Mouse (Mus musculus) G1E (cell line): Measurements from ENCODE around the gene Adam12. TPM values are rescaled to one million over a fixed set of nuclear protein-coding genes. Genes with fewer than 3 reads are reported as not detected.

Source experiments
- ATAC-seq: 2 replicates; pipeline ENCODE4 v1.8.0; 2016; ENCODE audit warnings: mild to moderate bottlenecking; ENCODE audit not compliant: insufficient number of reproducible peaks, poor library complexity, low FRiP score, severe bottlenecking; ENCODE audit errors: extremely low read depth
- DNase-seq: peaks from one replicate; pipeline ENCODE4 v3.0.0; 2012; ENCODE audit warnings: low spot score
- H3K27me3 ChIP-seq: 2 replicates; pipeline ENCODE4 v1.6.1; 2012; ENCODE audit warnings: mild to moderate bottlenecking, low read length, inconsistent platforms; ENCODE audit not compliant: insufficient read depth
- H3K36me3 ChIP-seq: replicated peaks from 2 replicates; pipeline ENCODE3; 2012; ENCODE audit warnings: mild to moderate bottlenecking, inconsistent platforms
- H3K4me1 ChIP-seq: 2 replicates; pipeline ENCODE4 v1.6.1; 2012; ENCODE audit warnings: low read depth, low read length, inconsistent platforms, mixed read lengths; ENCODE audit not compliant: insufficient read depth
- H3K4me3 ChIP-seq: 2 replicates; pipeline ENCODE4 v1.5.1; 2012; ENCODE audit warnings: low read depth, mild to moderate bottlenecking, inconsistent platforms, low read length, moderate library complexity, mixed read lengths
- H3K9me3 ChIP-seq: replicated peaks from 2 replicates; pipeline ENCODE4 v1.6.1; 2012; ENCODE audit warnings: inconsistent platforms
- CTCF ChIP-seq: IDR thresholded peaks from 2 replicates; pipeline ENCODE4 v1.5.1; 2012; ENCODE audit warnings: low read depth, low read length, inconsistent platforms, mixed read lengths
- GATA1 ChIP-seq: IDR thresholded peaks from 2 replicates; pipeline ENCODE4 v1.6.1; 2012; ENCODE audit warnings: borderline replicate concordance, low read length, inconsistent platforms, mixed read lengths
- GATA2 ChIP-seq: IDR thresholded peaks from 2 replicates; pipeline ENCODE4 v1.6.1; 2012; ENCODE audit warnings: low read depth, low read length, inconsistent platforms, borderline replicate concordance
- POLR2AphosphoS5 ChIP-seq: IDR thresholded peaks from 2 replicates; pipeline ENCODE4 v1.6.1; 2012; ENCODE audit warnings: low read depth, low read length, inconsistent platforms; ENCODE audit not compliant: insufficient replicate concordance
- TAL1 ChIP-seq: conservative IDR thresholded peaks from 2 replicates; pipeline ENCODE4 v1.6.1; 2012; ENCODE audit warnings: low read depth, low read length, inconsistent platforms, mixed read lengths
- polyA plus RNA-seq: library from polyadenylated mRNA; stranded (reverse); fragments of >175 nt; gene quantifications from 2 replicates; pipeline ENCODE4 v1.2.3, GENCODE M21; 2012
- total RNA-seq, 2 experiments: library from RNA; stranded (forward) in 1 of 2; stranded (reverse) in 1 of 2; fragments of 200-1000 nt in 1 of 2; fragments of >200 nt in 1 of 2; fragmentation: Nextera tagmentation in 1 of 2; gene quantifications; 2 replicates each; pipeline ENCODE4 v1.2.3; 2014 to 2017

The Adam12 gene
- total and polyA plus RNA-seq, 3 experiments = 0.16 TPM; not detected in 2

DNA sequence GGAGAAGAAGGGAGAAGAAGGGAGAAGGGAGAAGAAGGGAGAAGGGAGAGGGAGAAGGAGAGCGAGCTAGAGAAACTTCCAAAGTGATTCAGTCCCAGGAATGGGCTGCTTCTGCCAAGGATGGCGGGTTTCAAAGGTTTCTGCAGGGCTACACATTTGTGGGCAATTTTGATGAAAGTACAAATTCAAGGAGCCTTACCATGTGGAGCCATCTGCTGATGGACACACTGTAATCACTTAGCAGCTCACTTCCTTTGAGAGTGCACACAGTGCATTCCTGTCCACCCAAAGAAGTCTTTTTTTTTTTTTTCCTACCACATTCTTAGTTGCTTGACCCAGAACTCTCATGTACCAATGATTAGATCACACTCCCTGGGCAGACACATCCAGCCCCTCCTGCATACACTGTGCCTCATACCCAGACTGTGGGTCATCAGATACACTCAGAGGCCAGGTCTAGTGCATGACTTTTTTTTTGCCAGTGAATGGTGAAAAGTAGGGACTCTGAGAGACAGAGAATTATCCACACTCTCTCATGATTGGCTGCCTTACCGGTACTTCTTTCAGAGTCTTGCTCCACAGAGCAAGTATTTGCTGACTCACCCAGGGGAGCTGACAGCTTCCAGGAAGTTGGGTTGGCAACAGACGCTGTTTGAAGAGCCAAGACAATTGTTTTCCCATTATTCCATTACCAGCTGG lies 29.2 kb upstream of the Adam12 start:
- H3K9me3 ChIP-seq = peaks cover 57% of the 10 kb centered on the region

DNA sequence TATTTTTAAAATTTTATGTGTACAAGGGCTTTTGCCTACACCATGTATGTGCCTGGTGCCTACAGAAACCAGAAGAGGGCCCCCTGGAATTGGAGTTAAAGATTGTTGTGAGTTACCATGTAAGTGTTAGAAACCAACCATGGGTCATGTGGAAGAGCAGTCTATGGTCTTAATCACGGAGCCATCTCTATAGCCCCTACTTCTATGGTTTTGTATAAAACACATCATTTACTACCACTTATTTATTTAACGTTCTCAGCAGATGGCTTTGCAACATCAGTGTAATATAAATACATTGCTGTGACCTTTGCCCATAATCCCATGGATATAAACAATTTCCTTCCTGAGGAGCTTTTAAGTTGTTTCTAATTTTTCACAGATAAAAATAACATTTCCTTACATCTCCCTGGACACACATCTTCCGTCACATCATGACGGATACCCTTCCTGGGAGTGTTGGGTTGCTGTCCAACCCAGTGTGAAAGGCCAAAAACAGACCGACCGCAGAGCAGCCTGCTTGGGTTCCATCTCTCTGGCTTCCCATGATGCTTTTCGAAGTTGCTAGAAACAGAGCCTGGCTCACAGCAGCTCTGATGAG lies 18.4 kb upstream of the Adam12 start:
- TF ChIP-seq POLR2AphosphoS5 (no peak), TAL1 (no peak), CTCF (no peak), GATA2 (no peak), GATA1 (no peak)

More for the DNA sequence above, 29.2 kb upstream of the Adam12 start:
- H3K4me1 ChIP-seq = no peaks in the 10 kb centered on the region
- no peak for DNase-seq
- no peak overlapping the region for H3K4me3 ChIP-seq
- H3K27me3 ChIP-seq = no peaks in the 10 kb centered on the region
- no peaks in the 10 kb centered on the region for H3K36me3 ChIP-seq
- ATAC-seq = no peak
- no peak for TF ChIP-seq GATA1
- TF ChIP-seq CTCF = no peak
- no peak for TF ChIP-seq TAL1
- no peak for TF ChIP-seq POLR2AphosphoS5

DNA sequence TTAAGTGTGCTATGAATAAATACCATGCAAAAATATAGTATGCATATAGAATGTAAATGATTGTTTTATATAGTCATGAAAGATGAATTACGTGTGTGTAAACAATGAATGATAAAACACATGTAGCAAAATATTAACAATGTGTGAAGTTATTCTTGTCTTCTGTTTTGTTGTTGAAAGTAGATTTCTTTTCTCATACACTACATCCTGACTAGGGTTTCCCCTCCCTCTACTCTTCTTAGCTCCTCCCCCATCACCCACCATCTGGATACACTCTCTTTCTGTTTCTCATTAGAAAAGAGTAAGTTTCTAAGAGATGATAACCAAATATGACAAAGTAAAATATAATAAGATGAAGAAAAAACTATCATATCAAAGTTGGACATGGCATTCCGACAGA lies 16.1 kb upstream of the Adam12 start:
- TF ChIP-seq GATA2 (no peak), GATA1 (no peak), POLR2AphosphoS5 (no peak), CTCF (no peak)
- DNase-seq = no peak
- Histone ChIP-seq H3K36me3 (no peaks in the 10 kb centered on the region), H3K4me1 (no peaks in the 10 kb centered on the region), H3K9me3 (peaks cover 34% of the 10 kb centered on the region), H3K27me3 (no peaks in the 10 kb centered on the region), H3K4me3 (no peak overlapping the region)
- no peak for ATAC-seq

More for the DNA sequence above, 18.4 kb upstream of the Adam12 start:
- DNase-seq = no peak
- Histone ChIP-seq H3K4me3 (no peak overlapping the region), H3K36me3 (no peaks in the 10 kb centered on the region), H3K27me3 (no peaks in the 10 kb centered on the region), H3K4me1 (no peaks in the 10 kb centered on the region), H3K9me3 (peaks cover 31% of the 10 kb centered on the region)
- ATAC-seq = no peak

DNA sequence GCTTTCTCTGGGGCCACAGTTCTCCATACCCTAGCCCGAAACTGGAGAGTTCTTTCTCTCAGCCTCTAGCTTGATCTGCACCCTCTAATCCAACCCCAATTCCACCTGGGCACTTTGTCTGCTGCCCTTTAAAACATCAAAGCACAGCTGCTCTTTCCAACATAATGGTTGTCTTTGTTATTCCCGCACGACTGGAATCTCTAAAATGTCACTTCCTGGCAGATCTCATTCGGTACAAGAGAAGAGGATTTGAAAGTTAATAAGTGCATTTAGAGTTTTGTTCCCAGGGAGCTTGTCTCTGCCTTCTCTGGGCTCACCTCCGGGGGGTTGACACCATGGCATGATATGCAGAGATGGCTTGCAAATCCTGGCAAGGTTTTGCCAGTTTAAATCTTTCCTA lies 14.7 kb upstream of the Adam12 start:
- Histone ChIP-seq H3K36me3 (no peaks in the 10 kb centered on the region), H3K9me3 (peaks cover 36% of the 10 kb centered on the region), H3K4me3 (no peak overlapping the region), H3K4me1 (no peaks in the 10 kb centered on the region), H3K27me3 (no peaks in the 10 kb centered on the region)
- DNase-seq (no peak), ATAC-seq (no peak)
- TF ChIP-seq TAL1 (no peak), CTCF (no peak), POLR2AphosphoS5 (no peak), GATA2 (no peak), GATA1 (no peak)

DNA sequence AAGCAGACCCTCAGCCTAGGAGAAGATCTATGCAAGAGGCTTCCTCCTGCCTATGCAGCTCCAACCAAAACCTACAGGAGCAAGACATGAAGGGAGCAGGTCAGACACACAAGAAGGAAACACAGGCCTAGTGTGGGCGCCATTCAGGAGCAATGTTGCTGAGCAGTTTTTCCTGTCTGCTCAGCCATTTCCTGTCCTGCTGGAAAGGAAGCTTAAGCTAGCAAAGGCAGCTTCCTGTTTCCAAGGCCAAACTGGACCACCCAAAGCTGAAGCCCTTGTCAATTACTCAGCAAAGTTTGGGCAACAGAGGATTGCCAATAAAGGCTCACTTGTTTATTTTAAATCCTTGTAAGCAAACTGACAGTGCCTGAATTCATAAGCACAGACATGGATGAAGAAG lies 10.8 kb upstream of the Adam12 start:
- Histone ChIP-seq H3K9me3 (peaks cover 53% of the 10 kb centered on the region), H3K27me3 (no peaks in the 10 kb centered on the region), H3K36me3 (no peaks in the 10 kb centered on the region), H3K4me1 (no peaks in the 10 kb centered on the region), H3K4me3 (no peak overlapping the region)
- TF ChIP-seq TAL1 (no peak), GATA1 (no peak), GATA2 (no peak), POLR2AphosphoS5 (no peak), CTCF (no peak)
- DNase-seq (no peak), ATAC-seq (no peak)

DNA sequence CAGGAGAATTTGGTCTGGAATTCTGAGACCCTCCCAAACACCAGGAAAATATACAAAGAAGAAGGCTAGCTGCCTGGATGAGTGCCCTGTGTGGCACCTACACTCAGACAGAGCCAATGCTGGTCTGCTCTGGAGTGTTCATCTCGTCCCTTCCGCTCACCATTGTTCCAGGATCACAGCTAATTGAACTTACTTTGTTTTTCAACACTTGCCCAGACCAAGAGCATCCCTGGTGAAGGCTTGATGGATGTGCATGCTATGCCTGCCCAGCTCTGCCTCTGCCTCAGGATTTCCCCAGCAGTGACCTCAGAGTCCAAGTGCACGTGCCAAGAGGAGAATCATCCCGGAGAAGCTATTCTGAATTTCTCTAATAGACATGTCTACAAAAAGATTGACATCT lies 9.3 kb upstream of the Adam12 start:
- H3K9me3 ChIP-seq = peaks cover 49% of the 10 kb centered on the region
- ATAC-seq = no peak

More for the DNA sequence above, 9.3 kb upstream of the Adam12 start:
- TF ChIP-seq POLR2AphosphoS5 (no peak), GATA1 (no peak), CTCF (no peak), TAL1 (no peak), GATA2 (no peak)
- no peaks in the 10 kb centered on the region for H3K36me3 ChIP-seq
- H3K4me1 ChIP-seq = no peaks in the 10 kb centered on the region
- no peaks in the 10 kb centered on the region for H3K27me3 ChIP-seq
- DNase-seq = no peak
- H3K4me3 ChIP-seq = no peak overlapping the region
